In the genomic region with DNA sequence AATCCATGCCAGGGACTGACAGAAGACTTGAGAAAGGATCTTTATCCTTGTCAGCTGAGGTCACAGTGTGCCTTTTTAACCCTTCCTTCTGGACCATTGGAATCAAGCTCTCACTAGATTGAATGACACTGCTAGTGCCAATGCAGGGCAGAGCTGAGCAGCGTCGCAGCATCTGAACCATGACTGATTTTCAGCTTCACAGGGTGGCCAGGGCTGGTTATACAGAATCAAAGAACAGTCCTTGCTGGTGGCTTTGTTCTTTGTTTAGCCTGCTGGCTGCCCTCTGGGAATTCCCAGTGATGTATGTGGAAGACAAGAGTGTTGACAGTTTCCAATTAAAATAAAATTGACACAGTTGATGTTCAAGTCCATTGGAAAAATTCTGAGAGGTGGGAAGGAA, we compare ENCODE assay signal across 18 mouse cellular contexts. TPM values are rescaled to one million over a fixed set of nuclear protein-coding genes. Genes with fewer than 3 reads are reported as not detected.
DNase-seq lines count a peak whose midpoint lies in the region; ATAC-seq lines count a peak whose summit lies in the region.
"Had no signal": no experiment of that assay in that cellular context is flagged by ENCODE, and none has a peak within 500 bp of the region (broad histone marks: within the 10 kb centered on the region; RNA-seq: fewer than 3 reads in every experiment).

No protein-coding gene starts in this region.

- H3K27ac ChIP-seq in forebrain, embryonic 14.5 days (ENCODE audit: low read depth, low read length) = no peak overlapping the region
- H3K27ac ChIP-seq in forebrain, embryonic 11.5 days (ENCODE audit: low read depth, low read length) = no peak overlapping the region
- peak overlapping the region; percentile 62 for H3K27ac ChIP-seq in neural tube, embryonic 13.5 days (replicated peaks)
- H3K27ac ChIP-seq: heart, embryonic 10.5 days; limb, embryonic 12.5 days; liver, embryonic 15.5 days had no signal

- H3K4me1 ChIP-seq in forebrain, embryonic 14.5 days (ENCODE audit: control insufficient read depth, insufficient read depth, low read length) = no peaks in the 10 kb centered on the region
- no peaks in the 10 kb centered on the region for H3K4me1 ChIP-seq in forebrain, embryonic 11.5 days (replicated peaks; ENCODE audit: control insufficient read depth, insufficient read depth, low read length)
- peaks cover 12% of the 10 kb centered on the region for H3K4me1 ChIP-seq in neural tube, embryonic 13.5 days (replicated peaks)
- H3K4me1 ChIP-seq: heart, embryonic 10.5 days; limb, embryonic 12.5 days; liver, embryonic 15.5 days had no signal

- peak; percentile 3 for DNase-seq in forebrain, embryonic 14.5 days (ENCODE audit: low spot score)
- no peak for DNase-seq in forebrain, embryonic 11.5 days (ENCODE audit: low spot score)
- DNase-seq in embryo, embryonic 11 days = peak; percentile 29
- DNase-seq in mesoderm, embryonic 11.5 days (ENCODE audit: low read depth, low spot score) = peak; percentile 27
- no peak for DNase-seq in cerebellum, adult 11 months
- no peak for DNase-seq in kidney, postnatal 36 days
- DNase-seq in adrenal gland, postnatal 14 days = no peak
- DNase-seq: gastrocnemius, postnatal 14 days; heart, postnatal 36 days; kidney, adult 18-20 months; lung, postnatal 14 days; right cerebral cortex, postnatal 25 days; thymus, postnatal 4 days had no signal

- no peaks in the 10 kb centered on the region for H3K9me3 ChIP-seq in forebrain, embryonic 14.5 days (replicated peaks; ENCODE audit: control insufficient read depth, low read length)
- no peaks in the 10 kb centered on the region for H3K9me3 ChIP-seq in forebrain, embryonic 11.5 days (ENCODE audit: control insufficient read depth, low read length)
- no peaks in the 10 kb centered on the region for H3K9me3 ChIP-seq in neural tube, embryonic 13.5 days
- H3K9me3 ChIP-seq: heart, embryonic 10.5 days; limb, embryonic 12.5 days; liver, embryonic 15.5 days had no signal

- WGBS in forebrain, embryonic 14.5 days = 51% methylated on average over 2 of the region's 2 CpGs
- WGBS in forebrain, embryonic 11.5 days = 52% methylated on average over 2 of the region's 2 CpGs
- WGBS in neural tube, embryonic 13.5 days = 8% methylated on average over 2 of the region's 2 CpGs

- no peak for ATAC-seq in forebrain, embryonic 14.5 days
- no peak for ATAC-seq in forebrain, embryonic 11.5 days (replicated peaks; ENCODE audit: low FRiP score)
- peak; percentile 61; the same call in 1 of the 2 replicates for ATAC-seq in neural tube, embryonic 13.5 days (ENCODE audit: low read depth)
- ATAC-seq: Patski had no signal

- H3K27me3 ChIP-seq in forebrain, embryonic 14.5 days (replicated peaks; ENCODE audit: control insufficient read depth, insufficient read depth, low read length) = no peaks in the 10 kb centered on the region
- no peaks in the 10 kb centered on the region for H3K27me3 ChIP-seq in forebrain, embryonic 11.5 days (ENCODE audit: control insufficient read depth, insufficient read depth, low read length)
- H3K27me3 ChIP-seq in neural tube, embryonic 13.5 days = no peaks in the 10 kb centered on the region
- H3K27me3 ChIP-seq: limb, embryonic 12.5 days; liver, embryonic 15.5 days; Patski had no signal

- H3K4me2 ChIP-seq in forebrain, embryonic 14.5 days (ENCODE audit: low read length) = no peak overlapping the region
- H3K4me2 ChIP-seq in forebrain, embryonic 11.5 days (ENCODE audit: low read depth, low read length, severe bottlenecking) = no peak overlapping the region
- no peak overlapping the region for H3K4me2 ChIP-seq in neural tube, embryonic 13.5 days
- H3K4me2 ChIP-seq: limb, embryonic 12.5 days; liver, embryonic 15.5 days had no signal

- H3K4me3 ChIP-seq in forebrain, embryonic 14.5 days (ENCODE audit: low read depth, low read length) = no peak overlapping the region
- no peak overlapping the region for H3K4me3 ChIP-seq in forebrain, embryonic 11.5 days (ENCODE audit: low read depth, low read length)
- no peak overlapping the region for H3K4me3 ChIP-seq in neural tube, embryonic 13.5 days
- H3K4me3 ChIP-seq: heart, embryonic 10.5 days; limb, embryonic 12.5 days; liver, embryonic 15.5 days had no signal

- no peak overlapping the region for H3K9ac ChIP-seq in forebrain, embryonic 14.5 days (ENCODE audit: low read length)
- no peak overlapping the region for H3K9ac ChIP-seq in forebrain, embryonic 11.5 days (ENCODE audit: low read length)
- no peak overlapping the region for H3K9ac ChIP-seq in neural tube, embryonic 13.5 days
- H3K9ac ChIP-seq: limb, embryonic 12.5 days; liver, embryonic 15.5 days had no signal

- H3K36me3 ChIP-seq in forebrain, embryonic 14.5 days (ENCODE audit: control insufficient read depth, insufficient read depth, low read length) = peaks cover 50% of the 10 kb centered on the region
- H3K36me3 ChIP-seq in forebrain, embryonic 11.5 days (ENCODE audit: control insufficient read depth, insufficient read depth, low read length) = no peaks in the 10 kb centered on the region; the same call in 1 of the 2 replicates
- H3K36me3 ChIP-seq in neural tube, embryonic 13.5 days = peaks cover 62% of the 10 kb centered on the region

RNA-seq across cellular contexts. Expression of gene Itgb1, which starts 46.8 kb away (rescaled TPM):
- 95.1 and 105 TPM in 2 replicates for polyA plus RNA-seq in forebrain, embryonic 14.5 days (2014; fragmentation: Nextera tagmentation; extraction: Ambion mirVana)
- polyA plus RNA-seq in forebrain, embryonic 11.5 days (2014; fragmentation: Nextera tagmentation; extraction: Ambion mirVana) = 147 and 149 TPM in 2 replicates
- 126 and 134 TPM in 2 replicates for polyA plus RNA-seq in neural tube, embryonic 13.5 days (2015; fragmentation: Nextera tagmentation; extraction: Ambion mirVana)
- 269 and 279 TPM in 2 replicates for total RNA-seq in adrenal gland, postnatal 14 days (2021)

Comparison
In these comparisons a context has a peak if more than half of its experiments do, and no peak if none do; other contexts are left out.
1. DNase-seq: peak in forebrain, embryonic 14.5 days (single experiment), embryo, embryonic 11 days (single experiment) and mesoderm, embryonic 11.5 days (single experiment); none in forebrain, embryonic 11.5 days (single experiment), cerebellum, adult 11 months (single experiment), kidney, postnatal 36 days (0 of 2) and adrenal gland, postnatal 14 days (single experiment).